Mouse (Mus musculus): ENCODE data around the gene Eci3. TPM values are rescaled to one million over a fixed set of nuclear protein-coding genes. Genes with fewer than 3 reads are reported as not detected.

The Eci3 gene
- 0.42 and 0.55 TPM in 2 replicates for polyA plus RNA-seq (2012; rRNA removed)

DNA sequence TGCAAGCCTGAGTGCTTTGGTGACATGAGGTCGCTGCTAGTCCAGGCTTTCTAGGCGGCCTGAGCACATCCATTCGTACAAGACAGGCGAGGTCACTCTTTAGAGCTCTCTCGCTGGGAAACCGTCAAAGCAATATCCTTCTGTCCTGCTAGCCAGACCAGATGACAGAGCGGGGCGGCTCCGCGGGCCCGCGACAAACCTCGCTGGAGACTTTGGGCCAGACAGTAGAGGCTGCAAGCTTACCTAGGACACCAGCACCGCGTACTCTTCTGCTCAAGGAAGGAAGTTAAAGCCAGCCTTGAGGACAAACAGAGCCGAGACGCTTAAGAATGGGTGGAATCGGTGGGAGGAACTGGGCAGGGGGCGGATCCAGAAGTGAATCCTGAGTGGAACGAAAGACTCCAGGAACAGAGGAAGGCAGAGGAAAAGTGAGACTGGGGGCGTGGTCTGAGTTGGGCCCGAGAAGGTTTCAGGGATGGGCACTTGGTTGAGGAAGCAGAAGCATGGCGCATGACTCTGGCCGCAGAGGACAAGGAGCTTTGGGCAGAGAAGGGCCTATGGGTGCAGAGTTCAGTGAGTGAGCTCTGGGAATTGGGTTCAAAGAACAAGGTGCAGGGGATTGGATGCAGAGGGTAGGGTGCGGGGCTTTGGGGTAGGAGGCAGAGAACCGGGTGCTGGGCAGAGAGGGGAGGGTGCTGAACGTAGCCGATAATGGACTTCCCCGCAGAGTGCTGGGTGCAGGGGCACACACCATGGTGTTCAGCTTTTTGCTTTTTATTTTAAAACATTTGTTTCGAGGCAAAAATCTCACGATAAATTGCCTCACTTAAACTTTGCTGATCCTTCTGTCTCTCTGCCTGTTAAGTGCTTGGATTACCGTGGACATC, at the start of gene Eci3:
TSS of gene Eci3 (minus strand) at position 300 of the 887 bp plus-strand sequence.

GRCm38 (mm10) chr13:34924210-34924609, 39.4 kb downstream of the Eci3 start, which contains the start of the genes Fam217a and 4933417A18Rik:
Gene Fam217a (minus strand): TSS chr13:34924310.
Gene 4933417A18Rik (plus strand): TSS chr13:34924409.

Other genes starting within 250 kb of the Eci3 start
- 0.04 and 0.06 TPM in 2 replicates for gene Fam50b, start 229.0 kb downstream of the Eci3 start, polyA plus RNA-seq (2012; rRNA removed)
- gene Prpf4b, start 88.5 kb downstream of the Eci3 start, polyA plus RNA-seq (2012; rRNA removed), result 133 and 155 TPM in 2 replicates
- 1.1 and 1.2 TPM in 2 replicates for gene Fam217a, start 39.5 kb downstream of the Eci3 start, polyA plus RNA-seq (2012; rRNA removed)
- not detected in 2 replicates for gene 4933417A18Rik, start 39.4 kb downstream of the Eci3 start, polyA plus RNA-seq (2012; rRNA removed)
- 86.0 and 112 TPM in 2 replicates for gene Eci2, start 63.3 kb upstream of the Eci3 start, polyA plus RNA-seq (2012; rRNA removed)

All from central nervous system, embryonic 11.5 days (tissue).